Mouse (Mus musculus) adrenal gland, postnatal 25 days (tissue): ENCODE results near the gene Prn. TPM values are rescaled to one million over a fixed set of nuclear protein-coding genes. Genes with fewer than 3 reads are reported as not detected.

Experiments
- DNase-seq: peaks from one replicate; pipeline ENCODE4 v3.0.0; 2021; ENCODE audit warnings: mixed read lengths
- total RNA-seq: library from RNA; stranded (reverse); gene quantifications from 2 replicates; pipeline ENCODE4 v1.2.3, GENCODE M21; 2021

The Prn gene
- total RNA-seq, 1 experiment from 2014 or later = 0.24 TPM

DNA sequence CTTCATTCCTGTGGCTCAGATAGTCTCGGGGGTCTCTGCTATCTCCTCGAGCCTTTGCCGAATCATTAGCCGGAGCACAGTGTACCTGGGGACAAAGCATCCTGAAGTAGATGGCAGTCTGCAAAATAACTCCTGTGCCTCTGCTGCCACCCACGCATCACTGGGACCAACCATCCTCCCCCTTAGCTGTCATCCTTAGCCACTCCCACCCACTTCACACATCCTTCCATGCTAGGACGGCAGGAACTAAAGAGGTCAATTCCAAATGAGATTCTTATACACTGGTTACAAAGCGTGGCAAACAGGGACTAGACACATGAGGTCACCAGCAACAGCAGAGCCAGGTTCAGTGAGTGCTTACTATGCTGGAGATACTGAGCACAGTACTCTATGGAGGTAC lies 86.6 kb downstream of the Prn start:
- no peak for DNase-seq

- no peak for DNase-seq
Measured at GRCm38 (mm10) chr2:131997356-131997755, 87.6 kb downstream of the Prn start.

DNA sequence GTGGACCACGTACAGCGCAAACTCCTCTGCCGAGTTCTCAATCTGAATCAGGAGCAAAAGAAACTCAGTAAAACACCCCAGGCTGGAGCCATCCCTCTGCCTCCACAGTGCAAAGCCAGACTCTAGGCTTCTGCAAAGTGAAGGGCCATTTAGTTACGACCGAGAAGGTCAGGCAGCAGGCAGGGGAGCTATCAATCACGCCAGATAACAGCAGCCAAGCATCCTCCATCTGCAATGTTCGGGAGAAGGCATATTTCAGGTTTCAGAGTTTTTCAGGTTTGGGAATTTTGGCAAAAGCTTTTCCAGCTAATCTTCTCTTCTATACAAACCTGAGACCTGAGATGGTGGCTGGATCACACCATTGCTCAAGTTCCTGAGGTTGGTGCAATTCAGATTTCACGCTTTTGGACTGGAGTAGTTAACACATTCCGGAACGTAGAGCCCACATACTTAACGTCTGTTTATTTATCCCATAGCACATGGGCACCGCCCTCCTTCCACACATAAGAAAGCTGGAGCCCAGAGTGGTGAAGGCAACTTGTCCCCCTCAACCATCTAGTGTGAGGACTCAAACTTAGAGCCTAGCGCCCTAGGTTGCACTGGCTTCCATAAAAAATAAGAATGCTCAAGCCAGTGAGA lies 92.1 kb downstream of the Prn start:
- no peak for DNase-seq

DNA sequence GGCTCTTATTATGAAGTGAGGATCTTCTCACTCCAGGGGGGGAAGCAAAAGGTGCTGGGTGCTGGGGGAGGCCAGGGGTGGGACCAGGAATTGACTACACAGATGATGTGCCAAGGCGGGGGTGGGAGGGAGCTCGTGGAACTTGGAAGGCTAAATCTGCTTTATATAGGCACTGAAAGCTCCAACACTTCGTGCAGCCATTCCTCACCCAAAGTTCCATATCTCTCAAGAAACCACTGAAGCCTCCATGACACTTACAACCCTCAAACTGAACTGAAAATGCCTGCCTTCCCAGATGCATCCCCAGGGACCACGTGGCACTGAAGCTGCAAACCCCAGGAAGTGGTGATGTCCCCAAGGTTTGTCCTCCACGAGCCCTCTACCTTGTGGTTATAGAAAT lies 94.2 kb downstream of the Prn start:
- no peak for DNase-seq

- no peak for DNase-seq
Measured at GRCm38 (mm10) chr2:132004495-132005136, 94.9 kb downstream of the Prn start.

- no peak for DNase-seq
Measured at GRCm38 (mm10) chr2:132005445-132005844, 95.7 kb downstream of the Prn start.

Other genes with a start within 250 kb of the Prn start
- gene Erv3, start 50.2 kb upstream of the Prn start, total RNA-seq = not detected in 2 replicates
- 72.9 and 75.5 TPM in 2 replicates for gene Prnp, start within 50 bp of the Prn start, total RNA-seq
- not detected in 2 replicates for gene Prnd, start 40.9 kb downstream of the Prn start, total RNA-seq
- gene Rassf2, start 120.3 kb downstream of the Prn start, total RNA-seq = 4.8 and 5.6 TPM in 2 replicates
- 61.4 and 68.0 TPM in 2 replicates for gene Slc23a2, start 235.2 kb downstream of the Prn start, total RNA-seq